Mouse (Mus musculus) CD4-positive, CD25-positive, alpha-beta regulatory T cell, adult 2 months (primary cell): Measurements from ENCODE around the gene Wdr49.

Experiments
- DNase-seq: peaks from one replicate; pipeline ENCODE4 v3.0.0-alpha.2; 2012; ENCODE audit warnings: low read depth, low spot score

Gene Wdr49

GRCm38 (mm10) chr3:75482056-75482455 lies at the start of gene Wdr49:
Wdr49 (minus strand) TSS chr3:75482156.
- DNase-seq = no peak

- no peak for DNase-seq
These were observed 49.1 kb upstream of the Wdr49 start for GRCm38 (mm10) chr3:75531074-75531473.

- no peak for DNase-seq
These were observed 40.6 kb upstream of the Wdr49 start for GRCm38 (mm10) chr3:75522527-75522926.

- DNase-seq = no peak
These were observed 39.4 kb upstream of the Wdr49 start for GRCm38 (mm10) chr3:75521314-75521713.

DNA sequence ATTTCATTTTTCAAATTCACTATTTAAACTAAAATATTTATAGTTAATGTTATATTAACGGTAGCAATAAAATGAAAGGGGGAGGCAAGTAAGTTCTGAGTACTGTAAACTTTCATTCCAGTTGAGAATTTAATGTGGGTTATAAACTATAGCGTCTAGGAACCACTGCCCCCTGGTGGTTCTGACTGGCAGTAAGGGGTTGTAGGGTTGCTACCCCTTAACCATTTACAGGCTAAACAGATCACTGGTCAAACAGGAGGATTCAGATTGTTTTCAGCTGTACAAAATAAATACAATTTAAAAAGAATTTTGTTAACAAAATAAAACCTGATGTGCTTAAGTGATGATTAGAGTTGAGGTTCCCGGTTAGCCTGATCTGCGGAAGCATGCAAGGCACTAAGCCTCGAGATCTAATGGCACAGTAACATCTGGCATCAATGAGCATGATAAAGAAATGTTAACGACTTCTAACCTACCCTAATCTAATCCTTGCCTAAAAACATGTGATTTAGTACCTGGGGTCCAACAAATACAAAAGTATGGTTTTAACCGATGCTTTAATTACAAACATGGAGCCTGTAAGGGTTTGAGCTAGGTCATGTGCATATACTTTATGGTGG lies 35.8 kb upstream of the Wdr49 start:
- DNase-seq = peak; percentile 72

DNA sequence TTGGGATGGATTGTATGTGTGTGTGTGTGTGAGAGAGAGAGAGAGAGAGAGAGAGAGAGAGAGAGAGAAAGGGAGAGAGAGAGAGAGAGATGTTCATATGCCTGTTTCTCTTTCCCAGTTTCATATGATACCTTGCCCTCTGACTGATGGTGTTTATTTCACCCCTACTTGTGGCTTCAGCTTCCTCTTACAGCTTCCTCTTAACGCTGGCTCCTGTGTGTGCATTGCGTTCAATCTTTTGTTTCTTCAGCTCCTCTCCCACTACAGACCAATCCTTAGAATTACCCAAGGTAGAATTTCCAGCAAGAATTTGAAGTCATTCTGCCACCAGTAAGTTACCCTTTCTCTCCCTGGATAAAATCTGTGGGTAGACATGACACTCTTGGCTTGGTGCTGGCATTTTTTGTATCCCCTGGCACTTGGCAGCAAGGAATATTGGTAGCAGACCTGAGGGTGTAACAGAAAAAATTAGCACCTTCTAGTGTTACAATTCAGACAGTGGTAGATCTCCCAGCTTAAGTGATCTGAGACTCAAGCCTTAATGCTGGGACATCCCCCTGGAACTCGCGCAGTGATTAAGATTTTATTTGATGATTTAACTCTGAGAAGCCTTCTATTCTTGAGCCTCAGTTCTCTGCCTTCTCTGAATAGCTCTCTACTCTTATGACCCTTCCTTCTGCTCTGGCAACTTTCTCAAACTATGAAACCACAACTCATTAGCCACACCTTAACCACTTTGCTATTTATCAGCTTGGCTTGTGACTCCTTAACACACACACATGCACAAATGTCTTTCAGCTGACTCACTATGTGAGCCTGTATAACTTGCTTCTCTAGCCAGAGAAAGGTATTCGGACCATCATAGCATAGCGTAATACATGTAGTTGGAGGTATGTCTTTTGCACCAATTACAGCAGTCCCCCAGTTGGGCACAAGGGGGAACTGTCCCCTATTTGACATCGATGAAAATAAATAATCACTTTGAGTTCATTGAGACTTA lies 17.3 kb upstream of the Wdr49 start:
- DNase-seq = peak; percentile 49

- DNase-seq = no peak
These were observed 11.0 kb upstream of the Wdr49 start for GRCm38 (mm10) chr3:75492913-75493312.

GRCm38 (mm10) chr3:75475106-75475505 lies 6.8 kb downstream of the Wdr49 start:
- DNase-seq = no peak

- no peak for DNase-seq
These were observed 7.3 kb downstream of the Wdr49 start for GRCm38 (mm10) chr3:75474657-75475056.

DNA sequence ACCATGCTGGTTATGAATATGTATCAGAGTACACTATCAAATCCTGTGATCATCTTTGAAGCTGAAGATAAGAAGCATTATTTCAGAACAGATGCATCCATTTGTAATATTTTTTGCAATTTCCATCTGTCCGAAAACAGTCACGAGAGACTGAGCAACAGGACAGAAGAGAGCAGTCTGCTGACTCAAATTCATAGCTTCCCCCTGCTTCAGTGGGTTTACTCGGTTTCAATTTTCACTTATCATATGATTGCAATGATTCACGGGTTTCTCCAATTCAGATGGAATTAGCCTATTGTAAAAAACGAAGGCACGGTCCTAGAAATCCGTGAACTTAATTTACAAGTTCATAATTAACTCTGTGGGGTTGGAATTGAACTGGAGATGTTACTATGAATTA lies 13.8 kb downstream of the Wdr49 start:
- no peak for DNase-seq

DNA sequence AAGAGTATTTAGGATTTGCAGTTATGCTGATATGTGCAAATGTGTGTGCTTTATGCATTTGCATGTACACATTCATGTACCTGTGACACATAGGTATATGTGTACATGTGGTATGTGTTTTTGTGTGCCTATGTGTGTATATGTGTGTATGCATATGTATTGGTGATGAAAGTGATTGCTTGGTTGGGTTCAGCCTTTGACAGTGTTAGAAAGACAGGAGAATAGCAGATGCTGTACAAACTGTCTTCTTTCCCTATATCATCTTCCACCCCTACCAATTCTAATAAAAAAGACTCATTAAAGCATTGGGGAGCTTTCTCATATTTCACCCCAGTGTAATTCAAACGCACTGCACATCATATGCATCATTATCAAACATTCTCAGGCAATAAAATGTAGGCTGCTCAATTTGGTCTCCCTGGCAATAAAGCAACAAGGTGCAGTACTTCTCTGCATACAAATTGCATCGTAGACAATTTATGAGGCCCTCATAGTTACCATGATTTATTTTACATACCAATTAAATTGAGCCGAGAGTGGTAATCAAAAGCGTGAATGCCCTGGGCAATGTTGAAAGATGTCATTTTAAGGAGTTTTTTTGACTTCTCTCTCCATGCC lies 51.3 kb downstream of the Wdr49 start:
- DNase-seq = no peak

DNA sequence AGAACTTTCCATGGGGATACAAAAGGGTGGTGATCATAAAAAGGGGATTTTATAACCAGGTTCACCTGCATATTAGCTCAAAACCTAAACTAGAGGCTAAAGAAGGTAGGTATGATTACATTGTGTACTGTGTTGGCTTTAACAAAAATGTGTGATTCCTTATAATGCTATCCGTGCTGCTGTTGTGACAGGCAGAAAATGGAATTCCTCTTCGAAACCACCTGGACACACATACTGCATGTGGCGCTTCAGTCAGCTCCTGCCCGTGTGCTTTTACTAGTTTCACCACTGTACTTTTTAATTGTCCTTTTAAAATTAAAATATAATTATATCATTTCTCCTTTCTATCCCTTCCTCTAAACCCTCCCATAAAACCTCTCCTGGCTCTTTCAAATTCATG lies 86.0 kb downstream of the Wdr49 start:
- no peak for DNase-seq

DNA sequence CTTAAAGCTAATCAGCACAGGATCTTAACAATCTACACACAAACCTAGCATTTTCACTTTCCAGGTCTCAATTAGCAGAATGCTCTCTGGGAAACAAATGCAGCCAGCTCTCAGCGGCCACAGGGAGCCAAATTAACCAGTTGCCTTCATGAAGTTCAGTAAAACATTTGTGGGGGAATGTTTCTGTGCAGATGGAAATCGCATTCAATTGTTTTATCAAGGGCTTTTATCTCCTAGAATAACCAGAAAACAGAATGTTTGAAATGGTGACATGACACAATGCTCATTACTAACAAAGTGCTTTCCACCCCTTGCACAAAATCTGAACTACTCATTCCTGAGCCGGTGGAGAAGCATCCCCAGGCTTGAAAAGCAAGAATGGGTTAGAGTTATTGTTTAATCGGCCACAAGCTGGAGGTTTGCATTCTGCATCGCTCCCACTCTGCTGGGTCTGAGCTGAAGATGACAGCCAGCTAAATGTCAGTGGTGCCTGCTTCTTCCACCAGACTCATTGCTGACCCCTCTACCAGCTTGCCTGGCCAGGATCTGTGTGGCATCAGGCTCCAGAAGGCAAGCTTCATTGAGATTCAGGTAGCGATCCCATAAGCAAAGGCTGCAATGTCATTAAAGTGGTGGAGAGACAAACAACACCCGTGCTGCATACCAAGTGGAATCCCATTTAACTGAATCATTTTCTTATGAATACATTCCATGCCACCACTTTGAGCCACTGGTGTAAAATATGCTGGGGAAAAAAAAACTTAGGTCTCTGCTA lies 86.6 kb downstream of the Wdr49 start:
- no peak for DNase-seq

DNA sequence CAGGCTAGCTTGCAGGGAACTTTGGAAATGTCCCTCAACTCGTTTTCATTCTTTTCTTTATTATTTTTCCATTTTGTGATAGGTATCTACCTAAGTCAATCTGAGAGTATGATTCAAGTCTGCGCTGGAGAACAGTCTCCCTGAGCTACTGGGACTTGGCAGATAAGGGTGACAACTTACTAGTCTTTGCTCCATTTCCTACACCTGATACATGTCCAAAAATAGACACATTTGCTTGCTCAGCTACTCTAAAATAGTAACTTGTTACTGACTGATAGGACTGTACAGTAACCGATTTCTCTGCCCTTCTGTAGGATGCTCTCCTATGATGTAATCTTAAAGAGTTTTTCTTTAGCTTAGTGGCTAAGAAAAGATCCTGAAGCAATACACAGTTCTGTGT lies 87.5 kb downstream of the Wdr49 start:
- no peak for DNase-seq

DNA sequence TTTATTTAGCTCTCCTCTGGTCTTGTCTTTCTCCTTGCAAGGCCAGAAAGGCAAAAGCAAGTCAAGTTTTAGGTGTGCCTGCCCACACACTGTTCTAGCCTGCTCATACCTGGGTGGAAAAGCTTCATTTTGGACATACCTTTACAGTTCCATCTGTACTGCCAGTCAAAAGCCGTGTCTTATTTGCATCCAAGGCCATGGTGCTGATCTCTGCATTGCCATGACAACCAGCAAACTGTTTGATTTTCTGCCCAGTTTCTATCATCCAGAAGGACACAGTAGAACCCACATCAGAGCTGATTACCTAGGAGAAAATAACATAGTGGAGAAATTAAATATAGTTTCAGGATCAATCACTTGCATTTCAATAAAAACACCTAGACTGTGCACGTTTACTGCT lies 100.2 kb downstream of the Wdr49 start:
- DNase-seq = no peak

- no peak for DNase-seq
These were observed 128.0 kb downstream of the Wdr49 start for GRCm38 (mm10) chr3:75353972-75354371.

- no peak for DNase-seq
These were observed 144.8 kb downstream of the Wdr49 start for GRCm38 (mm10) chr3:75337196-75337595.

- no peak for DNase-seq
These were observed 161.0 kb downstream of the Wdr49 start for GRCm38 (mm10) chr3:75320999-75321398.

DNA sequence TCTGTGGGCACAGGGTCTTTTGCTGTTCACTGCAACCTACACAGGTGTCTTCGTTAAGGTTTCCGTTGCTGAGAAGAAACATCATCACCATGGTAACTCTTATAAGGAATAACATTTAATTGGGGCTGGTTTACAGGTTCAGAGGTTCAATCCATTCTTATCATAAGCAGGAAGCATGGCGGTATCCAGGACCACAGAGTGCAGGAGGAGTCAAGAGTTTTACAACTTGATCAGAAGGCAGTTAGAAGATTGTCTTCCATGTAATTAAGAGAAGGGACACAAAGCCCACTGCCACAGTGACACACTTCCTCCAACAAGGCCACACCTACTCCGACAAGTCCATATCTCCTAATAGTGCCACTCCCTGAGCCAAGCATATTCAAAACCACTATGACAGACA lies 173.1 kb downstream of the Wdr49 start:
- no peak for DNase-seq

DNA sequence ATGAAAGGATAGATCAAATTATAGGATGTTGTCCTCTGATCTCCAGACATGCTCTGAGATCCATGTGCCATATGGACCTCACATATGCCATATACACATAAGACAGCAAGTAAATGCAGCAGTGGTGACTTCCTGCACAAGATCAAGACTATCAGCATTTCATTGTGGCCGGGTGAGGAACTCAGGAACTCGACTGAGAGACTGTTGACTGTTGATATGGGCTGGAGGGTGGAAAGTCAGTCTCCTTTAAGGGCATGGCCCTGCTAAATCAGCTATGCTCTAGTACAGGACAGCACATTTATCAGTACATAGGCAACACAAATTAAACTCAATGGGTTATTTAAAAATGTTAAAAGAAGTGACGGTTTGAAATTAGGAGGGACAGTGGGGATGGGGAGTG lies 173.7 kb downstream of the Wdr49 start:
- DNase-seq = no peak

GRCm38 (mm10) chr3:75305584-75305983 lies 176.4 kb downstream of the Wdr49 start:
- no peak for DNase-seq

GRCm38 (mm10) chr3:75304621-75305020 lies 177.3 kb downstream of the Wdr49 start:
- no peak for DNase-seq
